Mouse (Mus musculus) MEL (cell line): ENCODE measurements around the gene Nmd3. TPM values are rescaled to one million over a fixed set of nuclear protein-coding genes. Genes with fewer than 3 reads are reported as not detected.

ENCODE experiments used
- DNase-seq: peaks from one replicate; pipeline ENCODE4 v3.0.0; 2011; ENCODE audit warnings: low read depth, low spot score
- H3K27ac ChIP-seq: 2 replicates; pipeline ENCODE4 v1.5.1; 2012; ENCODE audit warnings: low read depth, mild to moderate bottlenecking, control low read depth, low read length, moderate library complexity; ENCODE audit not compliant: control insufficient read depth
- H3K27me3 ChIP-seq, 2 experiments: fragments of 150-350 bp in 1 of 2; sonication (generic) in 1 of 2; 2 replicates each; pipeline ENCODE4 v1.6.1; 2012; ENCODE audit warnings: low read length in 2 of 2, mild to moderate bottlenecking in 2 of 2, improper control_type of control experiment in 1 of 2, moderate library complexity in 1 of 2; ENCODE audit not compliant: insufficient read depth in 2 of 2, control insufficient read depth in 1 of 2
- H3K36me3 ChIP-seq, 2 experiments: 2 replicates each; pipeline ENCODE4 v1.6.1; 2012 to 2014; ENCODE audit warnings: low read length in 2 of 2, improper control_type of control experiment in 1 of 2, inconsistent platforms in 1 of 2, mild to moderate bottlenecking in 1 of 2; ENCODE audit not compliant: insufficient read depth in 2 of 2, control insufficient read depth in 1 of 2
- H3K4me1 ChIP-seq, 2 experiments: fragments of 150-350 bp in 1 of 2; sonication (generic) in 1 of 2; 2 replicates each; pipeline ENCODE4 v1.6.1; 2012; ENCODE audit warnings: low read length in 2 of 2, improper control_type of control experiment in 1 of 2, mild to moderate bottlenecking in 1 of 2; ENCODE audit not compliant: insufficient read depth in 2 of 2, control insufficient read depth in 1 of 2
- H3K4me3 ChIP-seq, 2 experiments: fragments of 150-350 bp in 1 of 2; sonication (generic) in 1 of 2; 2 replicates each; pipeline ENCODE4 v1.5.1; 2012; ENCODE audit warnings: low read depth in 2 of 2, low read length in 2 of 2, mild to moderate bottlenecking in 2 of 2, moderate library complexity in 2 of 2, control low read depth in 1 of 2, improper control_type of control experiment in 1 of 2; ENCODE audit not compliant: control insufficient read depth in 1 of 2, insufficient read depth in 1 of 2
- H3K79me2 ChIP-seq: 2 replicates; pipeline ENCODE4 v1.6.1; 2012; ENCODE audit warnings: mild to moderate bottlenecking, low read length, moderate library complexity; ENCODE audit not compliant: control insufficient read depth, poor library complexity, insufficient read depth
- H3K9ac ChIP-seq: 2 replicates; pipeline ENCODE4 v1.6.1; 2012; ENCODE audit warnings: low read depth, mild to moderate bottlenecking, control low read depth, low read length, moderate library complexity; ENCODE audit not compliant: control insufficient read depth, poor library complexity, severe bottlenecking
- H3K9me3 ChIP-seq: fragments of 150-350 bp; sonication (generic); replicated peaks from 2 replicates; pipeline ENCODE4 v1.6.1; 2012; ENCODE audit warnings: mild to moderate bottlenecking, low read length, improper control_type of control experiment, moderate library complexity; ENCODE audit not compliant: insufficient read depth
- CHD1 ChIP-seq: IDR thresholded peaks from 2 replicates; pipeline ENCODE4 v1.6.1; 2012; ENCODE audit warnings: low read depth, mild to moderate bottlenecking, inconsistent platforms, low read length, improper control_type of control experiment
- CHD2 ChIP-seq: IDR thresholded peaks from 2 replicates; pipeline ENCODE4 v1.6.1; 2011; ENCODE audit warnings: low read length, improper control_type of control experiment
- CTCF ChIP-seq, 3 experiments: IDR thresholded peaks in 2 of 3; conservative IDR thresholded peaks in 1 of 3; 2 replicates each; pipeline ENCODE4 v1.5.1; 2011 to 2012; ENCODE audit warnings: low read length in 3 of 3, low read depth in 2 of 3, mild to moderate bottlenecking in 2 of 3, improper control_type of control experiment in 1 of 3, inconsistent platforms in 1 of 3, mixed read lengths in 1 of 3, moderate library complexity in 1 of 3; ENCODE audit not compliant: control insufficient read depth in 1 of 3, insufficient read depth in 1 of 3, poor library complexity in 1 of 3, severe bottlenecking in 1 of 3
- EP300 ChIP-seq, 2 experiments: IDR thresholded peaks; 2 replicates each; pipeline ENCODE4 v1.6.1; 2011; ENCODE audit warnings: improper control_type of control experiment in 2 of 2, low read length in 2 of 2, low read depth in 1 of 2, mild to moderate bottlenecking in 1 of 2
- ETS1 ChIP-seq: IDR thresholded peaks from 2 replicates; pipeline ENCODE4 v1.6.1; 2012; ENCODE audit warnings: low read depth, mild to moderate bottlenecking, inconsistent platforms, low read length, improper control_type of control experiment, moderate library complexity
- GATA1 ChIP-seq: IDR thresholded peaks from 2 replicates; pipeline ENCODE4 v1.6.1; 2011; ENCODE audit warnings: low read depth, low read length, improper control_type of control experiment
- HCFC1 ChIP-seq: IDR thresholded peaks from 2 replicates; pipeline ENCODE4 v1.6.1; 2012; ENCODE audit warnings: low read depth, mild to moderate bottlenecking, inconsistent platforms, low read length, improper control_type of control experiment, moderate library complexity
- JUND ChIP-seq: IDR thresholded peaks from 2 replicates; pipeline ENCODE4 v1.6.1; 2011; ENCODE audit warnings: low read depth, mild to moderate bottlenecking, improper control_type of control experiment, low read length
- KAT2A ChIP-seq: conservative IDR thresholded peaks from 2 replicates; pipeline ENCODE4 v1.6.1; 2012; ENCODE audit warnings: low read depth, low read length, improper control_type of control experiment, inconsistent platforms
- MAFK ChIP-seq: IDR thresholded peaks from 2 replicates; pipeline ENCODE4 v1.6.1; 2011; ENCODE audit warnings: low read depth, mild to moderate bottlenecking, low read length, improper control_type of control experiment, borderline replicate concordance
- MAX ChIP-seq: IDR thresholded peaks from 2 replicates; pipeline ENCODE4 v1.6.1; 2011; ENCODE audit warnings: low read length, improper control_type of control experiment
- MAZ ChIP-seq: IDR thresholded peaks from 2 replicates; pipeline ENCODE4 v1.6.1; 2012; ENCODE audit warnings: low read depth, mild to moderate bottlenecking, inconsistent platforms, low read length, improper control_type of control experiment
- MEF2A ChIP-seq: IDR thresholded peaks from 2 replicates; pipeline ENCODE4 v1.6.1; 2014; ENCODE audit warnings: low read depth, mild to moderate bottlenecking, inconsistent platforms, low read length, improper control_type of control experiment; ENCODE audit not compliant: poor library complexity, insufficient replicate concordance, severe bottlenecking; ENCODE audit errors: extremely low read depth
- MXI1 ChIP-seq: IDR thresholded peaks from 2 replicates; pipeline ENCODE4 v1.6.1; 2011; ENCODE audit warnings: mild to moderate bottlenecking, low read depth, low read length, improper control_type of control experiment
- NELFE ChIP-seq: IDR thresholded peaks from 2 replicates; pipeline ENCODE4 v1.6.1; 2011; ENCODE audit warnings: low read depth, low read length, improper control_type of control experiment
- POLR2AphosphoS5 ChIP-seq: IDR thresholded peaks from 2 replicates; pipeline ENCODE4 v1.6.1; 2012; ENCODE audit warnings: low read depth, borderline replicate concordance, mild to moderate bottlenecking, inconsistent platforms, low read length, moderate library complexity, mixed read lengths
- RCOR1 ChIP-seq: IDR thresholded peaks from 2 replicates; pipeline ENCODE4 v1.6.1; 2012; ENCODE audit warnings: low read depth, mild to moderate bottlenecking, inconsistent platforms, low read length, improper control_type of control experiment
- TAL1 ChIP-seq: IDR thresholded peaks from 2 replicates; pipeline ENCODE4 v1.6.1; 2012; ENCODE audit warnings: mild to moderate bottlenecking, inconsistent platforms, low read length, moderate library complexity, mixed read lengths
- TBP ChIP-seq: IDR thresholded peaks from 2 replicates; pipeline ENCODE4 v1.8.0; 2011; ENCODE audit warnings: low read depth, low read length, improper control_type of control experiment
- TCF12 ChIP-seq: IDR thresholded peaks from 2 replicates; pipeline ENCODE4 v1.6.1; 2014; ENCODE audit warnings: low read depth, mild to moderate bottlenecking, inconsistent platforms, low read length, improper control_type of control experiment, moderate library complexity
- UBTF ChIP-seq: IDR thresholded peaks from 2 replicates; pipeline ENCODE4 v1.6.1; 2012; ENCODE audit warnings: low read depth, mild to moderate bottlenecking, inconsistent platforms, low read length, improper control_type of control experiment, moderate library complexity, borderline replicate concordance; ENCODE audit not compliant: insufficient read depth
- USF2 ChIP-seq, 2 experiments: IDR thresholded peaks; 2 replicates each; pipeline ENCODE4 v1.6.1; 2011 to 2012; ENCODE audit warnings: improper control_type of control experiment in 2 of 2, low read length in 2 of 2, borderline replicate concordance in 1 of 2, inconsistent platforms in 1 of 2, low read depth in 1 of 2, mild to moderate bottlenecking in 1 of 2; ENCODE audit not compliant: insufficient read depth in 1 of 2
- ZC3H11A ChIP-seq: IDR thresholded peaks from 2 replicates; pipeline ENCODE4 v1.6.1; 2012; ENCODE audit warnings: low read depth, mild to moderate bottlenecking, inconsistent platforms, low read length, improper control_type of control experiment
- ZNF384 ChIP-seq: IDR thresholded peaks from 2 replicates; pipeline ENCODE4 v1.6.1; 2012; ENCODE audit warnings: low read depth, mild to moderate bottlenecking, inconsistent platforms, low read length, improper control_type of control experiment
- polyA plus RNA-seq, 2 experiments: library from polyadenylated mRNA; stranded (reverse) in 1 of 2; unstranded in 1 of 2; fragments of >175 nt in 1 of 2; fragments of >200 nt in 1 of 2; gene quantifications; 2 replicates each; pipeline versions ENCODE4 v1.2.1 to v1.2.4; 2012; ENCODE audit warnings: low replicate concordance in 2 of 2, low read depth in 1 of 2; ENCODE audit not compliant: insufficient read length in 2 of 2, insufficient read depth in 1 of 2, missing spikeins in 1 of 2
- total RNA-seq: library from RNA; depleted of rRNA; stranded (reverse); fragments of 300-350 nt; gene quantifications from 2 replicates; pipeline ENCODE4 v1.2.3, GENCODE M21; 2012

Nmd3 gene
- total and polyA plus RNA-seq, 3 experiments = 189 to 956 (median 218) TPM

- H3K79me2 ChIP-seq = no peaks in the 10 kb centered on the region
- H3K9ac ChIP-seq = no peak overlapping the region
- no peaks in the 10 kb centered on the region for H3K4me1 ChIP-seq
- H3K9me3 ChIP-seq = no peaks in the 10 kb centered on the region
- H3K36me3 ChIP-seq = no peaks in the 10 kb centered on the region
- DNase-seq = no peak
- TF ChIP-seq ETS1 = no peak
- TF ChIP-seq TAL1 = no peak
- TF ChIP-seq HCFC1 = no peak
- TF ChIP-seq MAFK = no peak
- no peak for TF ChIP-seq KAT2A
- no peak for TF ChIP-seq RCOR1
- TF ChIP-seq MAZ = no peak
- TF ChIP-seq JUND = no peak
- TF ChIP-seq NELFE = no peak
- TF ChIP-seq ZC3H11A = no peak
- no peak for TF ChIP-seq CTCF (IDR thresholded peaks at IDR 0.05 in 2 of 3, conservative IDR thresholded peaks at IDR 0.05 in 1 of 3; ENCODE audit: control insufficient read depth in 1 of 3, insufficient read depth in 1 of 3, low read depth in 2 of 3, low read length in 3 of 3, poor library complexity in 1 of 3, severe bottlenecking in 1 of 3)
- TF ChIP-seq CHD1 = no peak
- TF ChIP-seq GATA1 = no peak
- no peaks in the 10 kb centered on the region; a peak in 2 of 4 replicates for H3K27me3 ChIP-seq
- no peak overlapping the region for H3K4me3 ChIP-seq
- no peak overlapping the region for H3K27ac ChIP-seq
These were observed 71.1 kb downstream of the Nmd3 start for GRCm38 (mm10) chr3:69792823-69793417.

- TF ChIP-seq MAFK (no peak), NELFE (no peak), TBP (no peak), EP300 (IDR thresholded peaks at IDR 0.05; ENCODE audit: low read depth in 1 of 2, low read length in 2 of 2) (no peak), CHD2 (no peak), RCOR1 (no peak), UBTF (no peak), ETS1 (no peak), POLR2AphosphoS5 (no peak), MAZ (no peak), TCF12 (no peak), ZNF384 (no peak), MXI1 (no peak), HCFC1 (no peak), MAX (no peak), MEF2A (no peak), KAT2A (no peak), USF2 (IDR thresholded peaks at IDR 0.05; ENCODE audit: borderline replicate concordance in 1 of 2, insufficient read depth in 1 of 2, low read depth in 1 of 2, low read length in 2 of 2) (no peak)
- H3K9me3 ChIP-seq = no peaks in the 10 kb centered on the region
- H3K27ac ChIP-seq = no peak overlapping the region
These were observed 75.7 kb downstream of the Nmd3 start for GRCm38 (mm10) chr3:69797533-69797932.

More at GRCm38 (mm10) chr3:69797533-69797932, 75.7 kb downstream of the Nmd3 start:
- no peaks in the 10 kb centered on the region for H3K4me1 ChIP-seq
- no peak for DNase-seq
- H3K36me3 ChIP-seq = no peaks in the 10 kb centered on the region
- H3K9ac ChIP-seq = no peak overlapping the region
- H3K79me2 ChIP-seq = no peaks in the 10 kb centered on the region
- H3K4me3 ChIP-seq = no peak overlapping the region
- peaks cover 0 to 2% of the 10 kb centered on the region in 2 experiments; a peak in 2 of 4 replicates for H3K27me3 ChIP-seq
